Mouse (Mus musculus) B cell, adult (primary cell): ENCODE measurements around the gene Rpl28. TPM values are rescaled to one million over a fixed set of nuclear protein-coding genes. Genes with fewer than 3 reads are reported as not detected.

Experiments used
- total RNA-seq: library from RNA; stranded (reverse); gene quantifications from 4 replicates; pipeline ENCODE4 v1.2.4, GENCODE M21; 2023; ENCODE audit not compliant: inconsistent age

Gene Rpl28
- 1,659 to 1,852 TPM (median 1,727 TPM) in 4 replicates for total RNA-seq

DNA sequence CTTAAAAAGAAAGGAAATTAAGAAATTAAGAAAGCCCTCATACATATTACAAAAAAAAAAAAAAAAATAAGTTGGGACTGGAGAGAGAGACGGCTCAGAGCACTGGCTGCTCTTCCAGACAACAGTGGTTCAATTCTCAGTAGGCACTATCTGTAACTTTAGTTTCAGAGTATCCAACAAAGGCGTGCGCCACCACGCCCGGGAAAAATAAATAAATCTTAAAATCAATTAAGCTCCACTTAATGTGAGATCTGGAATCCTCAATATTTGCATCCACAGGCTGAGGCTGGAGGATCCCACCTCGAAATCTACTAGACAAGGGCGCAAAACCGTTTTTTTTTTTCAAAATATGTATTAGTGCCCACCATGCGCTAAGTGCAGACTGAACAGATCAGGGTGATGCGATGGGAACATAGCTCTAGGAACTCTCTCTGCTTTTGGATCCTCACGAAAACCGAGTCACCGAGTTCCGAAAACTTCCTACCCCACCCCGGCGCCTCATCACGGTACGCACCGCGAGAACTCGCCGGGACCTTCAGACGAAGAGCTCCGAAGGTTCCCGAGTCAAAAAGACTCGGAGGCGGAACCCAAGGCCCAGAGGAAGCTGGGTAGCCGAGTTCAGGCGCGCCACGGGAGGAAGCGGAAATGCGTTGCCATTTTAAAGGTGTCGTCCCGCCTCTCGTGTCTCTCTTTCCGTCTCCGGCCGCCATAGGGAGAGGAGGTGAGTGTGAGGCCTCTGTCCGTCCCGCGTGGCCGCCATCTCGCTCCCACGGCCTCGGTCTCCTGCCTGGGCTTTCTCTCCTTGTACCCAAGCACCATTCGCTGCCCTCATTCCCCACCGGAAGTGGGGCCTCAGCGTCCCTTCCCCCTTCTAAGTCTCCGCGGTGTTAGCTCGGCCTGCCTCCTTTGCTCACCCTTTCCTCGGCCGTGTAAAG is at the start of gene Rpl28:
Gene Rpl28, plus strand, starts transcription at position 597 of the 935 bp plus-strand sequence.

DNA sequence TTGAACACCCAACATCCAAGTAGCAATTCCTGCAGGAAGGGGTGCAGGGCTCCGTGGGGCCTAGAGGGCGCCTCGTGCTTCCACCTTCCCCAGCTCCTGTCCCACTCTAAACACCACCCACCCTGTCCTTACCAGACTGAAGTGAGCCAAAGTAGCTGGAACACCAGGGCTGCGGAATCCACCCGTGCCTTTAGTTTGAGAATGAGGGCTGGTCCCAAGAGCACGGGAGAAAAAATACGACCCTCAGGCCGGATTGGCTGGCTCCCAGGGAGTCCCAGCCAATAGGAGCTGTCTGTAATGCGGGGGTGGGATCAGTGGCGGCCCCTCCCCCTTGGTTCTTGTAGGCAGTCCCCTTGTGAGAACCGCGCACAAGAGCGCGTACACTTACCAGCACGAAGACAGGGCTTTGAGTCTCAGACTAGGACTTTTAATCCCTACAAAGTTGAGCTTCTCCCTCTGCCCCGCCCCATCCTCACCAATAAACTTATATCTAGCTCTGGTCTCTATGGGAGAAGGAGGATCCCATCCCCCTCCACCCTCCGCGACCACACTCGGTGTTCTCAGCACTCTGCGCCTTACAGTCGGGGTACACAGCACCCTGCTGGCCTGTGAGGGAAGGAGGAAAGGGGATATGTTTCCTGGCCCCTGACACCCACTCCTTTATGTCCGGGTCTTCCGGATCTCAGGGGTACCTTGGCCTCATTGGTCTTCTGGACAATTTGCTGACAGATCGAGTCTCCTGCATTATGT is 39.7 kb upstream of the Rpl28 start, which contains the start of gene Cox6b2:
Gene Cox6b2, minus strand, starts transcription at position 274 of the 750 bp plus-strand sequence.

DNA sequence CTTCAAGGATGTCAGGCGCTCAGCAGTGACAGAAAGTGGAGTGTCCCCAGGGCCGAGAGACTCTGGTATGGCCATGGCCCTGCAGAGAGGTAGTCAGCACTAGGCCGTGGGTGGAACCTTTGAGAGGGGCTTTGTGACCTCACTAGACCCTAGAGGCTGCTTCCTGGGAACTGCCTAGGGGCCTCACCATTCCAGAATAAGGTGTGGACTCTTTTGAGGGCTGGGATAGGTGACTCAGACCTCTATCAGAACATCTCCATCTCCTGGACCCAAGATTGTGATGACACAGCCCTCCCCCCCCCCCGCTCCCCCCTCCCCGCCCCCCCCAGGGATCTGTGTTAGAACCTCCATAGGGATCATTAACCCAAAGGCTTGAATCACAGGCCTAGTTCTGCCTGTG is 21.5 kb upstream of the Rpl28 start, which contains the start of gene Fam71e2:
Gene Fam71e2, minus strand, starts transcription at position 101 of the 400 bp plus-strand sequence.

GRCm38 (mm10) chr7:4782759-4783158 is 9.9 kb upstream of the Rpl28 start, which contains the start of the genes Il11 and Tmem190:
TSS of gene Il11 (minus strand) at chr7:4782859.
TSS of gene Tmem190 (plus strand) at chr7:4782937.

GRCm38 (mm10) chr7:4789436-4789935 is 3.2 kb upstream of the Rpl28 start, which contains the start of gene Tmem238:
TSS of gene Tmem238 (minus strand) at chr7:4789656.

DNA sequence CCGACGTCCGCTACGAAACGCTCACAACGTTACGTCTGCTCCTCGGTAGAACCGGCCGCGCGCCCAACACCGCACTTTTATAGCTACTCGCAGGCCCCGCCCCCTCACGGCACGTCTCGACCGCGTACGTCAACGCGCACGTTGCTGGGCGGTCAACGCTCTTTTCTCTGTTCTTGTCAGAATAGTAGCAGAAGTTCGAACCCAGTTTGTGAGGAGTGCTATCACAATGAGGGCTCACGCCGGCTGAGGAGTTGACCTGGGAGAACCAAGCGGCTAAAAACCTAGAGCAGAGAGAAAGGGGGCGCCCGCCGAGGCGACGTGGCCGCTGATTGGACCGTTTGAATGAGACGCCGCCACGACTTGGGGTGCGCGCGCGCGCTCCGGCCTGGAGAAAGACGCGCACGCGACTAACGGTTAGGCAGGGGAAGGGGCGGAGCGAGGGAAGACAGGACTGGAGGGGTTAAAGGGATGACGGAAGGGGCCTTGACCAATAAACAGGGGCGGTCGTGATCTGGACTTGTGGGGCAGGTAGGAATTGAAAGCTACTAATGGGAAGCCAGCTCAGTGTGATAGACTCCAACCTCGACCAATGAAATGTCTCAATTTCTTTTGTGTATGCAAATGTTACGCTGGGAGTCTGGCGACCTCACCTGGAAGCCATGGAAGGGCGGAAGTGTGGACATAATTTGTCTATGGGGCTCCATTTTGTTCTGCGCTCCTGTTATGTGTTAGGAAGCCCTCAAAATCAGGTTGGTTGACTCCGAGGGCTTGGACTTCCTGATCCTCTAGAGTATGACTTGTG is 19.8 kb downstream of the Rpl28 start, which contains the start of gene Ube2s:
Gene Ube2s, minus strand, starts transcription at position 288 of the 802 bp plus-strand sequence.

DNA sequence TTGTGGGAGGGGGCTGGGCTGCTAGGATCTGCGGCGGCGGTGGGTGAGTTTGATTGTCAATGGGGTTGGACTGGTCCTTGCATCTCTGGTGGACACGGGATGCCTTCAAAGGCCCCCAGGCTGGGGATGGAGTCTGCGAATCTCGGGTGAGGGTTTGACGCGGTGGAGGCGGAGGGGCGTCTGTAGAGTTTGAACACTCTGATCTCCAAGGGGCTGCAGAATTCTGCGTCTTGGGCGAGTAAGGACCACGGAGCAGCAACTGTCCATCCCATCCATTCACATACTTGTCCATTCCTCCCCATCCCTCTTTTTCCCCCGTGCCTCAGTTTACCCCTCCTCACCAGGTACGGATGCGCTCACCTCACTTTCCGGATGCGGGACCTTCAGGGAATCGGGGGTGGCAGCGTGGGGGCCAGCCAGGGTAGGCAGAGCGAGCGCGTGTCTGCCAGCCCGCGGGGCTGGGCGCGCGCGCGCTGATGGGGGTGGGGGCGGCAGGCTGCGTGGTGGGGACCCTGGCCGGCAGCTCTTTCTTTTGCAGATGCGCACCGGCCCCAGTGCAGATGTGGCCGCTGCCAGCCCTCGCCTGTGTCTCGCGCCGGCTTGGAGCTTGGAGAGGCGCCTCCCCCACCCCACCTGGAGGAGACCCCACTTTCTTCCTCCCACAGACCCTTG is 51.7 kb downstream of the Rpl28 start, which contains the start of gene Shisa7:
Gene Shisa7, minus strand, starts transcription at position 452 of the 672 bp plus-strand sequence.

Other genes with a start within 250 kb of the Rpl28 start
- gene Syt5, start 245.3 kb upstream of the Rpl28 start, total RNA-seq: not detected in 4 replicates
- gene Ptprh, start 188.8 kb upstream of the Rpl28 start, total RNA-seq: 1.4 TPM in 1 of 4 replicates, not detected in the others
- gene Tmem86b, start 161.5 kb upstream of the Rpl28 start, total RNA-seq: 46.4 to 54.9 TPM (median 50.2 TPM) in 4 replicates
- gene Ppp6r1, start 133.9 kb upstream of the Rpl28 start, total RNA-seq: 242 to 260 TPM (median 251 TPM) in 4 replicates
- gene Hspbp1, start 107.8 kb upstream of the Rpl28 start, total RNA-seq: 74.3 to 78.0 TPM (median 75.7 TPM) in 4 replicates
- not detected in 4 replicates for gene Brsk1, start 102.3 kb upstream of the Rpl28 start, total RNA-seq
- gene Tmem150b, start 67.6 kb upstream of the Rpl28 start, total RNA-seq: 2.0 to 4.0 TPM (median 3.1 TPM) in 4 replicates
- gene Kmt5c, start 52.8 kb upstream of the Rpl28 start, total RNA-seq: 88.8 to 99.7 TPM (median 92.1 TPM) in 4 replicates
- gene Cox6b2, start 39.8 kb upstream of the Rpl28 start, total RNA-seq: 2.3 to 5.0 TPM (median 4.1 TPM) in 4 replicates
- gene Fam71e2, start 21.6 kb upstream of the Rpl28 start, total RNA-seq: not detected in 4 replicates
- gene Il11, start 10.0 kb upstream of the Rpl28 start, total RNA-seq: not detected in 4 replicates
- gene Tmem190, start 9.9 kb upstream of the Rpl28 start, total RNA-seq: not detected in 4 replicates
- 2.0 to 2.9 TPM (median 2.4 TPM) in 4 replicates for gene Tmem238, start 3.2 kb upstream of the Rpl28 start, total RNA-seq
- gene Ube2s, start 19.7 kb downstream of the Rpl28 start, total RNA-seq: 137 to 170 TPM (median 148 TPM) in 4 replicates
- gene Shisa7, start 51.8 kb downstream of the Rpl28 start, total RNA-seq: 0.39 to 1.9 TPM (median 0.72 TPM) in 4 replicates
- gene Isoc2b, start 77.4 kb downstream of the Rpl28 start, total RNA-seq: 6.1 to 12.0 TPM (median 7.0 TPM) in 4 replicates
- gene Isoc2a, start 84.3 kb downstream of the Rpl28 start, total RNA-seq: 10.5 to 13.7 TPM (median 12.2 TPM) in 4 replicates
- not detected in 4 replicates for gene Gm36210, start 113.6 kb downstream of the Rpl28 start, total RNA-seq
- gene Zfp628, start 122.3 kb downstream of the Rpl28 start, total RNA-seq: 36.5 to 39.0 TPM (median 38.7 TPM) in 4 replicates
- gene Nat14, start 129.2 kb downstream of the Rpl28 start, total RNA-seq: 8.3 to 9.7 TPM (median 9.1 TPM) in 4 replicates
- gene Ssc5d, start 132.9 kb downstream of the Rpl28 start, total RNA-seq: 0.19 to 0.39 TPM (median 0.34 TPM) in 4 replicates
- gene Sbk2, start 171.5 kb downstream of the Rpl28 start, total RNA-seq: 0.35 to 1.0 TPM in 2 of 4 replicates, not detected in the others
- 0.29 TPM in 1 of 4 replicates, not detected in the others for gene Sbk3, start 178.3 kb downstream of the Rpl28 start, total RNA-seq
- gene Zfp579, start 203.3 kb downstream of the Rpl28 start, total RNA-seq: 11.6 to 24.7 TPM (median 17.1 TPM) in 4 replicates
- 8.6 to 10.0 TPM (median 9.5 TPM) in 4 replicates for gene Zfp524, start 221.5 kb downstream of the Rpl28 start, total RNA-seq
- 54.1 to 62.6 TPM (median 56.9 TPM) in 4 replicates for gene Fiz1, start 221.8 kb downstream of the Rpl28 start, total RNA-seq
- gene Gm44973, start 222.6 kb downstream of the Rpl28 start, total RNA-seq: not detected in 4 replicates
- gene Zfp865, start 227.5 kb downstream of the Rpl28 start, total RNA-seq: 42.2 to 48.1 TPM (median 47.2 TPM) in 4 replicates
- not detected in 4 replicates for gene Ccdc106, start 227.7 kb downstream of the Rpl28 start, total RNA-seq
- gene 4632433K11Rik, start 241.2 kb downstream of the Rpl28 start, total RNA-seq: not detected in 4 replicates
- gene Zfp784, start 245.6 kb downstream of the Rpl28 start, total RNA-seq: 6.6 to 10.3 TPM (median 8.7 TPM) in 4 replicates